Mouse (Mus musculus): Measurements from ENCODE around the gene Sapcd1.
"Not testable (repeated sequence)": the region's sequence is repeated elsewhere in the genome, so short reads cannot be mapped to it uniquely, and the experiment has no call there.

The Sapcd1 gene

GRCm38 (mm10) chr17:35051156-35052086, 23.6 kb upstream of the Sapcd1 start:
- no peak for DNase-seq

GRCm38 (mm10) chr17:35050126-35050750, 22.4 kb upstream of the Sapcd1 start:
- DNase-seq = no peak

GRCm38 (mm10) chr17:35049561-35050016, 21.8 kb upstream of the Sapcd1 start, which contains the start of gene Clic1:
Gene Clic1, plus strand, starts transcription at chr17:35049966.
- DNase-seq = no peak

GRCm38 (mm10) chr17:35048932-35049440, 21.2 kb upstream of the Sapcd1 start:
- DNase-seq = no peak

GRCm38 (mm10) chr17:35048149-35048931, 20.5 kb upstream of the Sapcd1 start:
- DNase-seq = no peak

- no peak for DNase-seq
Observed at GRCm38 (mm10) chr17:35047688-35048087, 19.9 kb upstream of the Sapcd1 start.

- DNase-seq = peak; percentile 88
Observed at GRCm38 (mm10) chr17:35046681-35047455, 19.1 kb upstream of the Sapcd1 start, which contains the start of gene Msh5. Gene Msh5, minus strand, starts transcription at chr17:35046745.

- DNase-seq = no peak
Observed at GRCm38 (mm10) chr17:35045807-35046680, 18.2 kb upstream of the Sapcd1 start.

- no peak for DNase-seq
Observed at GRCm38 (mm10) chr17:35044904-35045806, 17.3 kb upstream of the Sapcd1 start.

- no peak for DNase-seq
Observed at GRCm38 (mm10) chr17:35043794-35044193, 16.0 kb upstream of the Sapcd1 start.

GRCm38 (mm10) chr17:35039121-35039873, 11.5 kb upstream of the Sapcd1 start:
- peak; percentile 36 for DNase-seq

- no peak for DNase-seq
Observed at GRCm38 (mm10) chr17:35034896-35035295, 7.1 kb upstream of the Sapcd1 start.

- DNase-seq = not testable (repeated sequence)
Observed at GRCm38 (mm10) chr17:35033703-35034102, 5.9 kb upstream of the Sapcd1 start.

- no peak for DNase-seq
Observed at GRCm38 (mm10) chr17:35032323-35032870, 4.6 kb upstream of the Sapcd1 start.

- no peak for DNase-seq
Observed at GRCm38 (mm10) chr17:35031880-35032279, 4.1 kb upstream of the Sapcd1 start.

GRCm38 (mm10) chr17:35031272-35031671, 3.5 kb upstream of the Sapcd1 start:
- DNase-seq = no peak

GRCm38 (mm10) chr17:35029691-35030532, 2.1 kb upstream of the Sapcd1 start:
- DNase-seq = no peak

- DNase-seq = no peak
Observed at GRCm38 (mm10) chr17:35028315-35028714, 499 bp upstream of the Sapcd1 start.

All from right cerebral cortex, postnatal 25 days (tissue).